Mouse (Mus musculus) stomach, postnatal 0 days (tissue): ENCODE results near the gene Onecut1.

Experiments used
- CTCF ChIP-seq: IDR thresholded peaks from 2 replicates; pipeline ENCODE4 v1.5.1; 2016; ENCODE audit warnings: antibody characterized with exemption, low read depth, mild to moderate bottlenecking, moderate library complexity
- EP300 ChIP-seq: optimal IDR thresholded peaks from 2 replicates; pipeline ENCODE3; 2016; ENCODE audit warnings: antibody characterized with exemption

DNA sequence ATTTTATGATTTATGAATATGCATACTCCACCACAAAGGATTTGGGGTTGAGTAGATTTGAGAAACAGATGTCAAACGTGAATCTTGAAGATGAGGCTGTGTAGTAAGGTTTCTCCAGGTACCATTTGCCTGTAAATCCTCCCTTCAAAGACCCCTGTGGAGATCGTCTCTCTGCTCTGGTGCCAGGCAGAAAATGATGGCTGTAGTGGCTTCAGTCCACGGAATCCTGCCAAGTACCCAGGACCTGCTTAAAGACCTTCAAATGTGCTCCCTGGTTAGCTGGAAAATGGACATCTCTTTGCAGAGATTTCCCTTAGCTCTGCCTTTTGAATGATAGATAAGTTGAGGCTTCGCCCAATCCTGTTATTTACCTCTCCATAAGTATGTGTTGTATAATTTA is 26.1 kb downstream of the Onecut1 start:
- TF ChIP-seq CTCF (no peak), EP300 (no peak)
